Mouse (Mus musculus): ENCODE measurements around the gene Cadm1. TPM values are rescaled to one million over a fixed set of nuclear protein-coding genes. Genes with fewer than 3 reads are reported as not detected.

The Cadm1 gene
- polyA plus RNA-seq, 1 experiment from 2014 or later = 150 TPM

DNA sequence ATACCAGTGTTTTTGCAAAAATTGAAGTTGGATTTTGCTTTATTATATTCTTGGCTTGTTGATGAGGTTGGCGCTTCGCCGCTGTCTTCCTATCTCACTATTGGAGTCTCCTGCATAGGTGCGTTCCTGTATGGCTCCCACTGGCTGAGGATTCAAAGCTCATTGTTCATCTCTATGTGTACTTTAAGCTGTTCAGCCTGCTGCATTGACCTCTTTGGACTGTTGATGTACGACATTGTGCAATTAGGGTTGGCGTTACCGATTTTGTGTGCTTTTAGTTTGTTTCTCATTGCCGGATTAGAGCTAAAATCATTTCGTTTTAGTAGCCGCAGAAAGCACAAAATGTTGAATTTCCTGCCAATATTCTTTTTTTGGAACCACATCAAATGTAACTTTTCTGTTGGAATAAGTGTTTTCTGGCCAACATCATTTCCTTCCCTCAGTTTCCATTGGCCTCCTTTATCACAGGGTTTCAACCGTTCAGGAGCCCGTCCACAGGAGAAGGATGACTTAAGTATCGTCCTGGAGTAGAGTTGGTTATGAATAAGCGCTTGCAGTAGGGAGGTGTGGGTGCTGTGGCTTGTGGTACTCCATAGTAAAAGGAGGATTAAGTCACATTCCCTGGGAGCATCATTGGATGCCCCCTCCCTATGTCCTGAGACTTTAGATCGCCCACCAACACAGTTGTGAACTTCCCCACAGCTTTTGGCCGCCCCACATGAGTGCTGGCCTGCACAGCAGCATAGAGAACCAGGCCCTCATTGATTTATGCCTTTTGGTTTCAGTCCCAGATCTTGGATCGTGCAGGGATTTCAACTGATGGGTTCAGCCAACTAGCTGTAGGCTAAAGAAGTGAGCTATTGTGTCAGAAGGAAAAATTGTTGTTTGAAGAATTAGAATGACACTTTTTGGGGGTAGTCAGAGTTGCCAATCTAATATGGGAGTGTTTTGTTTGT is 94.9 kb downstream of the Cadm1 start:
- Histone ChIP-seq H3K9ac (ENCODE audit: low read depth, low read length) (no peak overlapping the region), H3K4me3 (ENCODE audit: low read depth, low read length) (no peak overlapping the region), H3K9me3 (ENCODE audit: control insufficient read depth, low read length) (no peaks in the 10 kb centered on the region), H3K27ac (ENCODE audit: low read depth, low read length) (no peak overlapping the region), H3K36me3 (ENCODE audit: control insufficient read depth, insufficient read depth, low read length) (no peaks in the 10 kb centered on the region), H3K4me2 (replicated peaks; ENCODE audit: low read depth, low read length) (no peak overlapping the region), H3K27me3 (ENCODE audit: control insufficient read depth, insufficient read depth, low read length) (no peaks in the 10 kb centered on the region), H3K4me1 (replicated peaks; ENCODE audit: control insufficient read depth, insufficient read depth, low read length) (no peaks in the 10 kb centered on the region)
- no peak for ATAC-seq (ENCODE audit: low FRiP score)
- WGBS = 92% methylated on average over 17 of the region's 17 CpGs
- no peak for DNase-seq (ENCODE audit: low spot score)

DNA sequence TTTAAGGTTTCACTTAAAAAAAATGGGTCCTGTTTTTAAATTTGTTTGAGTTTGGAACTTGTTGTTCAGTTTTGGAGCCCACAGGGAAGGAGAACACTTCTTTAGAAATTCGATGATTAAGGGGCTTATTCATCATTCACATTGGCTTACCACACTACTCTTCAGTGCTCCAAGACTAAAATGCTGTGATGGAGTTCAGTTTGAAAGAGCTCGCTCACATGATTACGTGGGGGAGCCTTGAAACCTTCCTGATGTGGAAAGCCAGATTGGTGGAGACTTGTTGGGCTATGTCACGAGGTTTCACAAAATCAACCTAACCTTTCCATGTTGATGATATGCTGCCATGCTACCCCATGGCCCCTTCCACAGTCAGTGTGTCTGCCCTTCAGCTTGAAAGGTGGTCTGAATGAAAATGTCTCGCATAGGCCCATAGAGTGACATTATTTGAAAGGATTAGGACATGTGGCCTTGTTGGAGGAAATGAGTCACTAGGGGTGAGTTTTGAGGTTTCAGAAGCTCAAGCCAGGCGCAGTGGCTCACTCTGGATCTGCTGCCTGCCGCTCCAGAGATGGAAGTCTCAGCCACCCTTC is 95.7 kb downstream of the Cadm1 start:
- H3K9ac ChIP-seq (ENCODE audit: low read depth, low read length) = no peak overlapping the region
- DNase-seq (ENCODE audit: low spot score) (no peak), ATAC-seq (ENCODE audit: low FRiP score) (no peak)
- H3K27ac ChIP-seq (ENCODE audit: low read depth, low read length) = no peak overlapping the region
- no peak overlapping the region for H3K4me3 ChIP-seq (ENCODE audit: low read depth, low read length)
- H3K4me1 ChIP-seq (replicated peaks; ENCODE audit: control insufficient read depth, insufficient read depth, low read length) = no peaks in the 10 kb centered on the region
- no peak overlapping the region for H3K4me2 ChIP-seq (replicated peaks; ENCODE audit: low read depth, low read length)
- no peaks in the 10 kb centered on the region for H3K27me3 ChIP-seq (ENCODE audit: control insufficient read depth, insufficient read depth, low read length)
- no peaks in the 10 kb centered on the region for H3K36me3 ChIP-seq (ENCODE audit: control insufficient read depth, insufficient read depth, low read length)
- 88% methylated on average over 7 of the region's 7 CpGs for WGBS
- no peaks in the 10 kb centered on the region for H3K9me3 ChIP-seq (ENCODE audit: control insufficient read depth, low read length)

DNA sequence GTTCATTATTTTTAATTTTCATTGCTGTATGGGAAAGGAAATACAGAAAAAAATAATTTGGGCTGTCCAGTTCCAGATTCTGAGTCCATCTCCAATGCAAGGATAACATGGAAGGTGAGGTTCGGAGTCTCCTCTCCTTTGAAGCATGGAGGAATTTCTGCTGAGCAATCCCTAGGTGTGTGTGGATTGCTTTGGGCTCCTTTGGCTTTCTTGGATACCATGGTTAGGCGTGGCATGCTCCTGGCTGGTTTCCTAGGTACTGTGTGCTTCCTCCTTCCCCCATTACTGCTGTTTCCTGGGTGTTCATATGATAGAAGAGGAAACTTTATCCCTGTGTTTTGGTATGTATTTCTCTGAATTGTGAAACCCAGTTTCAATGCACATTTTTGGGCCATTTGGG is 98.0 kb downstream of the Cadm1 start:
- H3K4me1 ChIP-seq (replicated peaks; ENCODE audit: control insufficient read depth, insufficient read depth, low read length) = no peaks in the 10 kb centered on the region
- H3K9ac ChIP-seq (ENCODE audit: low read depth, low read length) = no peak overlapping the region
- H3K36me3 ChIP-seq (ENCODE audit: control insufficient read depth, insufficient read depth, low read length) = no peaks in the 10 kb centered on the region
- WGBS = 89% methylated on average over 2 of the region's 2 CpGs
- H3K27ac ChIP-seq (ENCODE audit: low read depth, low read length) = no peak overlapping the region
- no peak overlapping the region for H3K4me3 ChIP-seq (ENCODE audit: low read depth, low read length)
- H3K4me2 ChIP-seq (replicated peaks; ENCODE audit: low read depth, low read length) = no peak overlapping the region
- H3K27me3 ChIP-seq (ENCODE audit: control insufficient read depth, insufficient read depth, low read length) = no peaks in the 10 kb centered on the region
- no peaks in the 10 kb centered on the region for H3K9me3 ChIP-seq (ENCODE audit: control insufficient read depth, low read length)
- no peak for DNase-seq (ENCODE audit: low spot score)
- no peak for ATAC-seq (ENCODE audit: low FRiP score)

DNA sequence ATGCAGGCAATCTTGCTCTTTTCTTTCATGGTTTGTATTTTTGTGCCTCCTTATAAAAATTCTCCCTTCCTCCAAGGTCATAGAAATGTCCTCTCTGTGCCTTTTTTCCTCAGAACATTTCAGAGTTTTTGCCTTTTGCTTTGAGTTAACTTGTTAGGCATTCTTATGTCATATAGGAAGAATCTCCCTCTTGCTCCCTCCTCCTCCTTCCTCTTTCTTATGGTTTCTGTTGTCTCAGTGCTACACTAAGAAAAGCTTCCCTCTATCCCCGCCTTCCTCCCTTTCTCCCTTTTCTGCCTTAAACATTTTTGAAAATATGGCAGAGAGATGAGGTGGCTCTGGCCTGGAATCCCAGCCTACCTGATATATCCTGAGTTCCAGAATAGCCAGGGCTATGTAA is 98.6 kb downstream of the Cadm1 start:
- H3K27me3 ChIP-seq (ENCODE audit: control insufficient read depth, insufficient read depth, low read length) = no peaks in the 10 kb centered on the region
- H3K9me3 ChIP-seq (ENCODE audit: control insufficient read depth, low read length) = no peaks in the 10 kb centered on the region
- DNase-seq (ENCODE audit: low spot score) = no peak
- 92% methylated on average over 1 of the region's 1 CpGs for WGBS
- no peak overlapping the region for H3K9ac ChIP-seq (ENCODE audit: low read depth, low read length)
- H3K4me1 ChIP-seq (replicated peaks; ENCODE audit: control insufficient read depth, insufficient read depth, low read length) = no peaks in the 10 kb centered on the region
- no peak overlapping the region for H3K4me3 ChIP-seq (ENCODE audit: low read depth, low read length)
- no peaks in the 10 kb centered on the region for H3K36me3 ChIP-seq (ENCODE audit: control insufficient read depth, insufficient read depth, low read length)
- H3K4me2 ChIP-seq (replicated peaks; ENCODE audit: low read depth, low read length) = no peak overlapping the region
- ATAC-seq (ENCODE audit: low FRiP score) = no peak
- H3K27ac ChIP-seq (ENCODE audit: low read depth, low read length) = no peak overlapping the region

DNA sequence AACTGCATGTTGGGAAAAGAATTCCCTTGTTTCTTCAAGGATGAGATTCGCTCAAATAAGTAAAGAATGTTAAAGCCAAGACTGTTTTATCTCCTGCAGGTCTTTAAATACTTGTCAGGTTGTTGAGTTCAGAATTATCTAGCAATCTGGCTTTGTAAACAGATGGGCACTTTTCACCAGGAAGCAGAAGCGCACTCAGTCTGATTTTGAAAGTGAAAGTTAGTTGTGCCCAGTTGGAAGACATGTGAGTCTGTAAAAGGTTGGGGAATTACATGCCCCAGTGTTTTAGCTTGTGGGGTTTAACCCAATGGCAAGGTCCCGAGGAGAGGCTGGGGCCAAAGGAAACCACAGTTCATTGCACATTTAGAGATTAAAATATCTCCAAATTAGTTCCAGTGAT is 104.7 kb downstream of the Cadm1 start:
- ATAC-seq (ENCODE audit: low FRiP score) (no peak), DNase-seq (ENCODE audit: low spot score) (no peak)
- no peaks in the 10 kb centered on the region for H3K9me3 ChIP-seq (ENCODE audit: control insufficient read depth, low read length)
- WGBS = 87% methylated on average over 3 of the region's 3 CpGs
- H3K9ac ChIP-seq (ENCODE audit: low read depth, low read length) = no peak overlapping the region
- no peaks in the 10 kb centered on the region for H3K27me3 ChIP-seq (ENCODE audit: control insufficient read depth, insufficient read depth, low read length)
- H3K36me3 ChIP-seq (ENCODE audit: control insufficient read depth, insufficient read depth, low read length) = no peaks in the 10 kb centered on the region
- H3K27ac ChIP-seq (ENCODE audit: low read depth, low read length) = no peak overlapping the region
- H3K4me1 ChIP-seq (replicated peaks; ENCODE audit: control insufficient read depth, insufficient read depth, low read length) = no peaks in the 10 kb centered on the region
- no peak overlapping the region for H3K4me3 ChIP-seq (ENCODE audit: low read depth, low read length)
- H3K4me2 ChIP-seq (replicated peaks; ENCODE audit: low read depth, low read length) = no peak overlapping the region

GRCm38 (mm10) chr9:47642663-47643062 is 112.7 kb downstream of the Cadm1 start:
- ATAC-seq (ENCODE audit: low FRiP score) (no peak), DNase-seq (ENCODE audit: low spot score) (no peak)
- no peaks in the 10 kb centered on the region for H3K9me3 ChIP-seq (ENCODE audit: control insufficient read depth, low read length)
- H3K27ac ChIP-seq (ENCODE audit: low read depth, low read length) = no peak overlapping the region
- no peak overlapping the region for H3K4me3 ChIP-seq (ENCODE audit: low read depth, low read length)
- WGBS = 60% methylated on average over 4 of the region's 4 CpGs
- H3K4me1 ChIP-seq (replicated peaks; ENCODE audit: control insufficient read depth, insufficient read depth, low read length) = no peaks in the 10 kb centered on the region
- no peaks in the 10 kb centered on the region for H3K27me3 ChIP-seq (ENCODE audit: control insufficient read depth, insufficient read depth, low read length)
- H3K36me3 ChIP-seq (ENCODE audit: control insufficient read depth, insufficient read depth, low read length) = no peaks in the 10 kb centered on the region
- H3K4me2 ChIP-seq (replicated peaks; ENCODE audit: low read depth, low read length) = no peak overlapping the region
- no peak overlapping the region for H3K9ac ChIP-seq (ENCODE audit: low read depth, low read length)

DNA sequence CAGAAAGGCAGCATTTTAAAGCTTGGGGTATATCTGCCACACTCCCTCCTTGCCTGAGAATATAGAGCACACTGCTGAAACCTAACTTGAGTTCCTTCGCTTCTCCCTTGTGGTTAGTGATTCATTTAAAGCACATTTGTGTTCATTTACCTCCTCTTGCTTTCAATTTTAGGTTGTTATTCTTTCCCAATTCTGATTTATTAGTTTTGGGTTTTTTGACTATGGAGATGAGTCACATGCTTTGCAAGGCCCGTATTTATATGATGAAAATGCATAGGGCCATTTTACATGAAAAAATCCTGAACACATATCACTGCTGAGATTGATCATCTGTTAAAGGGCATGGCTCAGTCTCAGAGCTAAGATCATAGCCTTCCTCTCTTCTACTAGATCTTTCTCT is 115.1 kb downstream of the Cadm1 start:
- Histone ChIP-seq H3K36me3 (ENCODE audit: control insufficient read depth, insufficient read depth, low read length) (no peaks in the 10 kb centered on the region), H3K4me3 (ENCODE audit: low read depth, low read length) (no peak overlapping the region), H3K4me2 (replicated peaks; ENCODE audit: low read depth, low read length) (no peak overlapping the region), H3K9ac (ENCODE audit: low read depth, low read length) (no peak overlapping the region), H3K9me3 (ENCODE audit: control insufficient read depth, low read length) (no peaks in the 10 kb centered on the region), H3K4me1 (replicated peaks; ENCODE audit: control insufficient read depth, insufficient read depth, low read length) (no peaks in the 10 kb centered on the region), H3K27me3 (ENCODE audit: control insufficient read depth, insufficient read depth, low read length) (no peaks in the 10 kb centered on the region), H3K27ac (ENCODE audit: low read depth, low read length) (no peak overlapping the region)
- WGBS = 85% methylated on average over 2 of the region's 2 CpGs
- ATAC-seq (ENCODE audit: low FRiP score) (no peak), DNase-seq (ENCODE audit: low spot score) (no peak)

DNA sequence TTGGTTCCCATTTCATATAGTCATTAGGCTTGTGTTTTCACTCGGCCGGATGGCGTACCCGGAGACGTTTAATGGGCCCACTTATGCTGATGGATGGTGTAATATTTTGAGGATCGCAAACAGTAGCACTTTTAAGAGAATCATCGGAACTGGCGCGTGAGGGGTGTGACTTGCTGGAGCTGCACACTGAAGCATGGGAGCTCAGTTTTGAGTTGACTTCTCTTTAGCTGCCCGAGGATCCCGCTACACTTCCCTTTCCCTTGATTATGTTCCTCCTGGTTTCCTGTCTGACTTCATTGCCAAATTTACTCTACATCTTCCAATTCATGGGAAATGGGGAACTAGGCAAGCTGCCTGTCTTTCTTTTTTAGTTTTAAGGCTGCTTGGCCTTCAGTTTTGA is 121.5 kb downstream of the Cadm1 start:
- no peak for ATAC-seq (ENCODE audit: low FRiP score)
- H3K9ac ChIP-seq (ENCODE audit: low read depth, low read length) = no peak overlapping the region
- no peak overlapping the region for H3K4me3 ChIP-seq (ENCODE audit: low read depth, low read length)
- WGBS = 95% methylated on average over 11 of the region's 11 CpGs
- no peaks in the 10 kb centered on the region for H3K4me1 ChIP-seq (replicated peaks; ENCODE audit: control insufficient read depth, insufficient read depth, low read length)
- H3K36me3 ChIP-seq (ENCODE audit: control insufficient read depth, insufficient read depth, low read length) = no peaks in the 10 kb centered on the region
- H3K9me3 ChIP-seq (ENCODE audit: control insufficient read depth, low read length) = no peaks in the 10 kb centered on the region
- DNase-seq (ENCODE audit: low spot score) = no peak
- H3K27ac ChIP-seq (ENCODE audit: low read depth, low read length) = no peak overlapping the region
- no peak overlapping the region for H3K4me2 ChIP-seq (replicated peaks; ENCODE audit: low read depth, low read length)
- H3K27me3 ChIP-seq (ENCODE audit: control insufficient read depth, insufficient read depth, low read length) = no peaks in the 10 kb centered on the region

DNA sequence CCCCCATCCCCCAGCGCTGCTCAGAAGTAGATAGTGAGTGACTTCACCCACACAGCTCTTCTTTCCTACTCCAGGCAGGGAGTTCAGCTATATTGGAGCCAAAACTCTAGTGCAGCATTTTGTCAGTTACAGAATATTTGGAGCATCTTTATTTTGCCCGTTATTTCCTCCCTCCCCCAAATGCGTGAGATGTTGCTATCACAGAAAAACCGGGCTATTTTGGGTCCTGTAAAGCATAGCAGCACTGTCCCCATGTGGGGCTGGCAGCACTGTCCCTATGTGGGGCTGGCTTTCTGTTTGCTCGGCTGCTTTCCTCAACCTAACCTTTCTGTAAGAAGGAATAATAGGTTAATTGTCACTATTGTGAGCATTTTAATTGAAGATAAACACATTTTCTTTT is 122.2 kb downstream of the Cadm1 start:
- no peak for ATAC-seq (ENCODE audit: low FRiP score)
- Histone ChIP-seq H3K4me1 (replicated peaks; ENCODE audit: control insufficient read depth, insufficient read depth, low read length) (no peaks in the 10 kb centered on the region), H3K4me3 (ENCODE audit: low read depth, low read length) (no peak overlapping the region), H3K36me3 (ENCODE audit: control insufficient read depth, insufficient read depth, low read length) (no peaks in the 10 kb centered on the region), H3K4me2 (replicated peaks; ENCODE audit: low read depth, low read length) (no peak overlapping the region), H3K9me3 (ENCODE audit: control insufficient read depth, low read length) (no peaks in the 10 kb centered on the region), H3K9ac (ENCODE audit: low read depth, low read length) (no peak overlapping the region), H3K27me3 (ENCODE audit: control insufficient read depth, insufficient read depth, low read length) (no peaks in the 10 kb centered on the region), H3K27ac (ENCODE audit: low read depth, low read length) (no peak overlapping the region)
- no peak for DNase-seq (ENCODE audit: low spot score)
- 83% methylated on average over 5 of the region's 5 CpGs for WGBS
